Mouse (Mus musculus) liver, adult (tissue): ENCODE data around the gene Plekhn1.

Experiments used
- GATA4 ChIP-seq: IDR thresholded peaks from 2 replicates; pipeline ENCODE4 v1.6.1; 2014; ENCODE audit warnings: mild to moderate bottlenecking, low read length; ENCODE audit not compliant: insufficient replicate concordance

Gene Plekhn1

DNA sequence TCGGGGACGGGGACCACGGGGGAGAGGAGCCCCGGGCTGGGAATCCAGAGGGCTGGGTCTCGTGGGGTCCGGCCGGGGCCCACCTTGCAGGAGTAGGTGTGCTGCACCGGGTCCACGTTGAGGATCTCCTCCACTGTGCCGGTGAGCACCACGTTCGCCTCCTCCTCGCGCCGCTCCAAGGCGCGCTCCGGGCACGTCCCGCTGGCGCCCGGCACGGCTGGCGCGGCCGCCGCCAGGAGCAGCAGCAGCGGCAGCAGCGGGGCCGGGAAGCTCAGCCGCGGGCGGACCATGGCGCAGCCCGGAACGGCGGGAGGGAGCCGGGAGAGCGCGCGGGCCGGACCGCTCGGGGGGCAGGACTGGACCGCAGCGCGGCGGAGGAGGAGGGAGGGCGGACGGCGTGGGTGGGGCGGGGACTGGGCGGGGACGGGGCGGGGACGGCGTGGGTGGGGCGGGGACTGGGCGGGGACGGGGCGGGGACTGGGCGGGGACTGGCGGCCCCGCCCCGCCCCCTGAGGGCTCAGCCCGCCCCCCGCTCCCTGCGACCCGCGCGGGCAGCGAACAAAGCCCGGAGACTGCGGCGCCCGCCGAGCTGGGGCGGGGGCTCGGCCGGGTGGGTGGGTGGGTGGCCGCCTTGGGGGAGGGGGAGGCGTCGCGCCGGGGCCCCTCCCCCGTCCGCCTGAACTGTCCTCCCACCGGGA, 37.4 kb downstream of the Plekhn1 start, which contains the start of gene Agrn:
Gene Agrn, minus strand, starts transcription at position 358 of the 698 bp plus-strand sequence.
- TF ChIP-seq GATA4, result no peak

DNA sequence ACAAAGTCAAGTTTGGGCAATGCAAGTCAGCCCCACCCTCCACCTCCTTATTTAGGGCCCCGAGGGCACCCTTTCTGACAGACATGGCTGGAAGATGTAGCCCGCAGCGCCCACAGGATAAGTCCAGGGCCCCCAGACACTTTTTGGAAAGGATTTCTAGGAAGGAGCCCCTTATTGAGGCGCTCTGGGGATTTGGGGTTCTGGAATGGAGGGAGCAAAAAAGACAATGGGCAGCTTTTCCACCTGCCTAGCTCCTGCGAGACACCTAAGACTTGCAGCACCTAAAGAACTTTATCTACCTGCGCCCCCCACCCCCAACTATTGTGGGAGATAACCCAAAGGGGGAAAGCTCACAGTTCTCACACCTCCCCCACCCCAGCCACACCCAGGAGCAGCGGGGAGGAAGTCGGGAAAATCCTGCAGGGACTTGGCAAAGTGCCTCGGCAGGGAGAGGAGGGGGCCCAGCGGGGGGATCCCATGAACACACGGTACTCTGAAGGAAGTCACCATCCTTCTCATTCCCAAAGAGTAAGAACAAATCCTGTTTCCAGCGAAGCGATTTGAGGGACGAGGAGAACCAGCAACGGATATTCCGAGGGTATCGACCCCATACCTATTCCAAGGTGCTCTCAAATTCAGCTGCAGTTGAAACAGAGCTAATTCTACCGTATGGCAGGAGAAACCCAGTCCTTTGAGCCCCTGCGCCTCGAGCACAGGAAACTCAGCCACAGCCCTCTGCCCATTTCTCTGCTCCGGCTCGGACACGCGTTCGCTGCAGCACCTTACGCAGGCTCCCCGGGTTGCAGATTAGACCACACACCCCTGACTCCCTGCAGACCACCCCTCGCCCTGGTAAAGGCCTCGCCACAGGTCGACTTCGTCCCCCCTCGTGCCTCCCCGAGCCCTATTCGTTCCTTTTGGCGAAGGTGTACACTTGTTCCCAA, 38.5 kb downstream of the Plekhn1 start:
- no peak for TF ChIP-seq GATA4

DNA sequence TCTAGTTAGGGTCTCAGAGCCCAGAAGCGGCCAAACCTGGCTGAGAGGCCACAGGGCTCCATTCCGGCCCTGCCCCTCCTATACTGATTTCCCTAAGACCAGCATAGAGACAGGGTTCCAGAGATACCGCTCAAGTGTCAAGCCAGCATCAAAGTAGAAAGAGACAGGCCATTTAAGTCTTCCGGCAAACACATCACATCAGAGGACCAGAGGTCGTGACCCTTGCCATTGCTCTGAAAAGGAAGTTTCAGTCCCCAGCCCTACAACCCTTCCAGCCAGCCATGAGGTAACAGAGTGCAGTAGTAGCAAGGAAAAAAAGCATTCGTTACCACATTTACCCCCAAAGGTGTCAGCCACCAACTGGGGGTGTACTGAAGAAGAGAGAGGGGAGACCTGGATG, 40.3 kb downstream of the Plekhn1 start:
- no peak for TF ChIP-seq GATA4

DNA sequence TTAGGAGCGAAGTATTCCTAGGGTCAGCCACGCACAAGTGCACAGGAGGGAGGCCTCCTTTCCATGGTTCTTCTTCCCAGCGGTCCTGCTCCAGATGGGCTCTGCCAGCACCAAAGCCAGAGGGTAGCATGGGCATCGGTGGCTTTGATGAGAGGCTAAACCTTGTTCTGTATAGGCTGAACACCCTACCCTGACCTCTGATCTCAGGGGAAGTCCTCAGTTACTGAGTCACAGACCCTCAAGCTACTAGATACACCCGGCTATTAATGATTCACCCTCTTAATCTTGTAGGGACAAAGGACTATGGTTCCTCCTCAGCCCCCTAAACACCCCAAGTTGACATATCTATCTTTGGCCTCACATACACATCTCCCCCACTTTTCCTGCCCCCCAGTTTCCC, 40.8 kb downstream of the Plekhn1 start:
- TF ChIP-seq GATA4, result no peak

DNA sequence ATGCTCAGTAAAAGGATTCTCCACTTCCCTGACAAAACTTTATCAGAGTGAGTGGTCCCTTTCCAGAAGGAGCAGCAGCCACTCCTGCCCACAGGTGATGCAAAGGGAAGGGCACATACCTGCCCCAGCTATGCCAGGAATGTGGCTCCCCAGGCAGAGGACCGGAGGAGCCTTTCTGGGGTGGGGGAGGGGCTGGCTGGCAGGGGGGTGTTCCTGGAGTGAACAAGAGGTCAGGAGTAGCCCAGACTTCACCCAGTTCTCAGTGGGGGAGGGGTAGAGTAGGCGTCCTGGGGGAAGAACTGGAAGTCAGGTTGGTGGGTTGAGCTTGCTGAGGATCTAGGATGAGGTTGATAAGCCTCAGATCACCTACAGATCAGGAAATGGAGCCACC, 41.5 kb downstream of the Plekhn1 start:
- TF ChIP-seq GATA4, result no peak

DNA sequence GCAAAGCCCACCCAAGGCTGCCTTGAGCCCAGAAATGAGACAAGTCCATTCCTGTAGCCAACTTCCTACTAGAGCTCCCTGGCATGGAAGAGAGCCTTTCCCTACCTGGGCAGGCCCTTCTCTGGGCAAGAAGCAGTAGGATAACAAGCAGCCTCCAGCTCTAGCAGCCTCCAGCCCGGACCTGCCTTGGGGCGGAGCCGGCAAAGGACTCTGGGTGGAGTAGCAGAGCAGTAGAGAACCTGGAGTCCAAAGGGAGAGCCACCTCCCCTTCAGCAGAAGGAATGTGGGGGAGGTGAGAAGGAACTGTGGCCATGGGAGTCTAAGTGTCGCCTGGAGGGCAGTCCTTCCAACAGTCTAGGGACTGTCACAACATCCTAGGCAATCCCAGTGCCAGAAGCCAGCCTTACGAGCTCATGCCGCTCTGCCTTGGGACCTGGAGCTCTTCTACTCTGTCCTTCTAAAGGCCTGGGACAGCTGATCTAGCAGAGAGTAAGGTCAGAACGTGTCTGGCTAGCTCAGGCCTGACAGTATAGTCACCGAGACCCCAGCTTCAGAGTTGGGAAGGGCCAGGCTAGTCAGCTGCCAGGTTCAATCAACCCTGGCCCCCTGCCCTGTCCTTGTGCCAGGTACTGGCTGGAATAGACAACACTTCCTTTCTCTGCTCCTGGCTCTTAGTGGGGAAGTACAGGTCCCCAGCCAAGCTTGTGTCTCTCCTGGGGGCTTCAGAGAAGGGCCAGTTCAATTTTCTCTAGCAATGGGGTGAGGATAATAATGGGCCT, 42.0 kb downstream of the Plekhn1 start:
- TF ChIP-seq GATA4, result no peak

DNA sequence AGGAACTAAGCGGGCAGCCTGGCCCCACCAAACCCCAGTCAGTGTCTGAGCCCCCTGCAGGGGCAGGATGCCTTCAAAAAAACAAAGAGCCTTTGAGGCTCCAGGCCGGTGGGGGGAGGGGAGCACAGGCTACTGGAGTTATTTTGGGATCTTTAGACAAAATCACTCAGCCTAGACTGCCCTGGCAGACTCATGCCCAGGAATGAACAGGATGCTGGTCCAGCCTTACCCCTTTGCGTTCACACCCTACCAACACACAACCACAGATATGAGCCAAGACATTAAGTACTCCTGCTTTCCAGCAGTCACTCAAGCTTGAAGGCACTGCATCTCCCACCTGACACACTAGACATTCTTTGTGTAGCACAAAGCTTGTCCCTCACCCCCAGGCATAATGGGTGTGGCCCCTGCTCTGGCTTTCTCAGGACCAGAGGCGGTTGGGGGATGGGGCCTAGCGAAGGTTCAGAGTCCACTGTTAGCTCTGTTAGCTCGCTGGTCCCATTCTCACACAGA, 45.8 kb downstream of the Plekhn1 start:
- TF ChIP-seq GATA4, result no peak

DNA sequence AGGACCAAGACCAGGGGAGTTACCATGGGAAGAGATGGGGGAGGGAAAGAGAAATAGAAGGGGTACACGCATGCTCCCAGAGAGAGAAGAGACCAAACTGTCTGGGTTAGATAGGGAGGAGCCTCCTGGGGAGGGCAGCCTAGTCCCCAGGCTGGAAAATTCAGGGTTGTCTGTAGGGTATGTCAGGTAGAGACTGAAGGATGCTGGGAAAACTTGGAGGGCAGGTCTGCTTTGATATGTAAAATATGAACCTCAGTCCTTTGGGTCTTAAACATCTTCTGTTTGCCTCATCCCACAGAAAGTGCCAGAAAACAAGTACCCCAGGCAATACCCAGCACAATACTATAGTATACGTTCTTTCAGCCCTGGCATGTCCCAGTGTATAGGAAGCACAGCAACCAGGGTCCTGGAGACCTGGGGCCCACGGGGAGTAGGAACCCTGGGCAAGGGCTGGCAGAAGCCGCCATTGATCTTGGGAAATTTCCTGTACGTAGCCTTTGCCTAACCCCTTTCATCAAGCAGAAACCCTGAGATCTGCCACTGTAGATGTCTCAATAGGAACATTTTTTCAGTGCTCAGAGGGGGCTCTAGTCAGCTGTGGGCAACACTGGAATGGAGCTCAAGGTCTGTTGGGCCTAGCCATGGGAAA, 46.4 kb downstream of the Plekhn1 start:
- no peak for TF ChIP-seq GATA4

DNA sequence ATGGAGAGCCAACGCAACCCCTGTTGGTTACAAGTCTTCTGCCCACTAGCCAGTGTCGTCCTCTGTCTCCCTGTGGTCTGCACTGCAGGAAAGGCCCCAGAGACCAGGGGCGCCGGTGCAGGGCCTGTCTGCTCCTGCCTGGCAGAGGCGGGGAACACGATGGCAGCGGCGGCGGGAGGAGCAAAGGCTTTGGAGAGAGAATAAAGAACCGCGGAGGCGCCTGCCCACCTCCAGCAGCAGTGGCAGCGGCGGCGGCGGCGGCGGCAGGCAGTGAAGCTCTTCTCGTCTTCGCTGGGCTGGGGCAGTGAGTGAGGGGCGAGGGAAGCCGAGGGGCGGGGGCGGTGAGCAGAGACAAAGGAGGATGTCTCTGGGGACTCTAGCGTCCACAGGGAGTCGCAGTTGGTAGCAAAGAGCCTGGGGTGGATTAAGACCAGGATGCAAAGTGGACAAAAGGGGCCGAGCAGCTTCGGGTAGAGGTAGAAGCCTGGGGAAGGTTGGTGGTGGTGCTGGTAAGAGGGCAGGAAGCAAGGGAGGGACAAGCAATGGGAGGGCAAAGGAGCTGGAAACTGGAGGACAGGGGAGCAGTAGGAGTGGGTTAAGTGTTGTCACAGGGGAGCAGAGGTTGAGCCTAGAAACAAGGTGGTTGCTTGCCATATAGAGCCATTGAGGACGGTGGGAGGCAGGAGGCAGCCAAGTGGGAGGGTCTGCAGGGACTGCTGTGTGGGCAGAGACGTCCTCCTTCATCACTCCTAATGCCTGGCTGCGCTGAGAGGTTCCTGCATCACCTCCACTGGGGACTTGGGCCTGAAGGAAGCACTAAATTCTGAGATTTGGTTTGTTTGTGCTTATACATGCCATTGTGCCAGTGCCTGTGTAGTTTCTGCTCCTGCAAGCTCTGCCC, 48.5 kb downstream of the Plekhn1 start:
- TF ChIP-seq GATA4, result no peak

DNA sequence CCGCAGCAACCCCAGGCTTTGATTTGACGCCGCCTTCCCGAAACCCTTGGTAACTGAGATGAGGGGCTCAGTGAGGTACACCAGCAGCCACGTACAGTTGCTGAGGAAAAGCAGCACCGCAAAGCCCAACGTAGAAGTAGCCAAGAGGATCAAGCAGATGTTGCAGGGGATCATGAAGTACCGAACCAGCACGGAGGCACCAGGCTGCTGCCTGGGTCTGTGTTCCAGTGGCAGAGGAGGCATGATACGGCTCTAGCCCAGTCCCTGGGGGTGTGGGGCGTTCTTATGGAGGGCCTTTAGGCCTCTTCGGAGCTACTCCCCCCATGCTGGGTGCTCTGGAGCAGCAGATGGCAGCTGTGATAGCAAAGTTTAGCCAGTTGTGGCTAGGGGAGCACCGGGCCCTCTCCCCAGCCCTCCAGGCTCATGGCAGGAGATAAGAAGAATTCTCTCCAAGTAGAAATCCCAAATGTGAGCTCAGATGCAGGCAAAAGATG, 49.2 kb downstream of the Plekhn1 start:
- TF ChIP-seq GATA4, result no peak

DNA sequence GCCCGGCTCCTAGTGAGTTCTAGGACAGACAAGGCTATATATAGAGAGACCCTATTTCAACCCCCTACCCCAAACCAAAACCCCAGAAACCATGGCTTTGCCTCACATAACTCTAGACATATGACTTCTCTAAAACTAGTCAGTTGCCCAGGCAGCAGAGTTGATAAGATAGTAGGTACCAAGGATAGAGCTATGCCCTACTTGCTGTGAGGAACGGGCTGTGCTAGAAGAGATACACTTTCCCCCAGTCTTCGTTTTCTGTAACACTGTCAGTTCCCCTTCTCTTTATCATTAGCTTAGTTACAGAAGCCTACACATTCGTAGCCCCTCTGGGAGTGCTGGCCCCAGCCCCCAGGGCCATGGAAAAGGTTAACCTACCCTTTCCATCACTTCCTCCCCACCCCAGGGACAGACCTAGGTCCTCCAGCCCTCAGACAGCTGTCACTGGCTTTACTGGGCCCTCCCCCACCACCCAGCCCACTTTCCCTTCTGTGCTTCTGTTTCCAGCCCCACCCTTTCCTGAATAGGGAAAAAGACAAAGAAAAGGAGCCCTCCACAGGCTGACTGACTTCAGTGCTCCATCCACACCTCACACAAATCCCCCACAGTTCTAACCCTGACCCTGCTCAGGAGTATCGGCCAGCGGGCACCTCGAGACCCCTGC, 50.2 kb downstream of the Plekhn1 start:
- no peak for TF ChIP-seq GATA4

DNA sequence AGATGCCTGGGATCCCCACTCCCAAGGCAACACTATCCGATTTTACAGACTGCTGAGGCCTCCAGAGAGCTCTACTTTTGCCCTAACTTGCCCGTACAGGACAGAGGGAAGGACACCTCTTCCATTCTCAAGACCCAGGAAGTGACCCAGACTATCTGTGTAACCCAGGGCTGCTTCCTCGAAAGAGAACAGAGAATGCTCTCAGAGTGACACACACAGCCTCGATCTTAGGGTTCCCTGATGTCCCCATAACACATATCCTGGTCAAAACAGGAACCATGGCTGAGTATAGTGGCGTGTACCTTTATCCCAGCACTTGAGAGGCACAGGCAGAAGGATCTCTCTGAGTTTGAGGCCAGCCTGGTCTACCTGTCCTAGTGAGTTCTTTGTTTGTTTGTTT, 50.9 kb downstream of the Plekhn1 start:
- TF ChIP-seq GATA4, result no peak

DNA sequence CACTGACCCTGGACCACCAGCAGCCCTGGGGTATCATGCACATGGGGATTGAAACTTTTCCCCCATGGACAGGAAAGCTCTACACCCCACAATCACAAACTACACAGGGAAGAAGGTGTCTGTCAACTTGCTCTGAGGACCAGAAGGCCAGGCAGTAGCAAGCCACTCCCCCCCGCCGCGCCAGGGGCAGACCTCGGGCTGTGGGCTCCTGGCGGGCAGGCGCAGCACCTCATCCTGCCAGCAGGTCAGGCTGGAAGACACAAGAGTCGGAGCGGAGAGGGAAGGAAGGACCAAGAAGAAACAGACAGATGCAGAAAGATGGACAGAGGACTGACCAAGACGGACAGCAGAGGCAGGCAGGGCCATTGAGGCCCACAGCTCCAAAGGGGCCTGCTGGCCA, 57.0 kb downstream of the Plekhn1 start:
- no peak for TF ChIP-seq GATA4
